Mouse (Mus musculus): ENCODE measurements around the gene Lat. TPM values are rescaled to one million over a fixed set of nuclear protein-coding genes. Genes with fewer than 3 reads are reported as not detected.
"Not testable (repeated sequence)": the region's sequence is repeated elsewhere in the genome, so short reads cannot be mapped to it uniquely, and the experiment has no call there.

Lat gene
- polyA plus RNA-seq, 1 experiment from 2014 or later = 9.0 TPM

DNA sequence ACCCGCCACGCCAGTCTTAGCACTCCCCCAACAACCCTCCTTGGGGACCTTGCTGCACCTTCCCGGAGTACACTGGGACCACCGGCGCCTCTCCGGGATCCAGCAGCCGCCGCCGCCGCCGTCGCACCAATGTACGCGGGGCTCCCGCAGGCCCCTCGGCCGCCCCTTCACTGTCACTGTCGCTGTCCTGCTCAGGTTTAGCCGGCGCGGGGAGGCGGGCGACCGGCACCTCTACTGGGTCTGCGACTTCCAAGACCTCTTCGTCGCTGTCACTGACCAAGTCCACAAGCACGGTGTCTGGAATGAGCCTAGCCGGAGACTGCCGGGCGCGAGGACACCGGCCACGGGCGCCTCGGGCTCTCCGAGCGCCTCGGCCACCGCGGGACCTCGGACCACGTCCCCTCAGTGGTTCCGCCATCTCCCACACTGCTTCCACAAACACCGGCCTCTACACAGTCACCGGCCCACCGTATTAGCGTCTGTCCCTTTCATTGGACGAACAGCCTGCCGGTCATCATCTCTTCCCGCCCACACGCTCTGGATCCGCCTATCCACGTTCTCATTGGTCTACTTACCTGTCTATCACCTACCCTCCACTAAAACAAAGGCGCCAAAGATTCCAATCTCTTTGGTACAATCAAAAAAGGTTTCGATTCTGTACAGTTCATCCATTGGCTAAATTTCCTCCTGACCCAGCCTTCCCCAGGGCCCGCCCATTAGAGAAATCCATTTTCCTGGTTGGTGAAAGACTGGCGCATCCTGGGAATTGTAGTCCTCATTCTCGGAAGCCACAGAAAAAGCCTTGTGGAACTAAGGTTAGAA is 27.1 kb upstream of the Lat start, which contains the start of gene Nfatc2ip:
Nfatc2ip (minus strand) TSS at position 440 of the 822 bp plus-strand sequence.
- H3K4me3 ChIP-seq = peak within 1 kb of the TSS; percentile 73
- H3K4me1 ChIP-seq = peaks cover 10% of the 10 kb centered on the region; the same call in 1 of the 2 replicates
- no peaks in the 10 kb centered on the region for H3K27me3 ChIP-seq
- no peaks in the 10 kb centered on the region for H3K9me3 ChIP-seq
- peak within 1 kb of the TSS; percentile 27; the same call in 1 of the 2 replicates for H3K27ac ChIP-seq
- peak within 1 kb of the TSS; percentile 78 for H3K4me2 ChIP-seq
- peak; percentile 99 for ATAC-seq (ENCODE audit: borderline replicate concordance, extremely low read depth, low FRiP score, low TSS enrichment)
- under 1% methylated on average over 59 of the region's 59 CpGs for WGBS
- peak within 1 kb of the TSS; percentile 71 for H3K9ac ChIP-seq
- no peaks in the 10 kb centered on the region for H3K36me3 ChIP-seq

DNA sequence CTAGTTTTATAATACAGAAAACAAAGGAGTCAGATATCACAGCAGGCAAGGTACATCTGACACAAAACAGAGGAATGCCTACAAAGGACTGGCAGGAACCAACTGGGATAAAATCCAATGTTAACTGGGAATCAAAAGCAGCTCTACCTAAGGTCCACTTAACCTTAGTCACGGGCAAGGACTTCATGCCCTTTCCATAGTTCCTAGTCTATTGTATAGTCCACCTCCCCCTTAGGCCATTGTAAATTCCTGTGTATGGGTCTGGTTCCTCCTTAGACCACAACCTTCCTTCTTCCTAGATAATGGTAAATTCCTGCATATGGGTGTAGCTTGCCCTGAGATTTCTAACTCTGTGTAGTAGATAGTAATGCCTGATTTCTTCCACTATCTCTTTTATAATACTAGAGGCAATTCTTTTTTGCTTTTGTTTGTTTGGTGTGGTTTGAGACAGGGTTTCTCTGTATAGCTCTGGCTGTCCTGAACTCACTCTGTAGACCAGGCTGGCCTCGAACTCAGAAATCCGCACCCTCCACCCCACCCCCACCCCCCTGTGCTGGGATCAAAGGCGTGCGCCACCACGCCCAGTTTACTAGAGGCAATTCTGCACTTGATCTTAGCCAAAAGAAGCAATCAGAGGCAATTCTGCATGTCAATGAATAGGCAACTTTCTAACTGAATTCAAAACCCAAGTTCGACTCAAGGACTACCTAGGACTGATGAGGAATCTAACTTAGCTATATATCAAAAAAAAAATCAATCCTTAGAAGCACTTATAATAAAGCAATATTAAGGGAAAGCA is 22.9 kb upstream of the Lat start:
- not testable (repeated sequence) for H3K4me1 ChIP-seq; H3K4me3 ChIP-seq; H3K9me3 ChIP-seq; H3K4me2 ChIP-seq; ATAC-seq (ENCODE audit: borderline replicate concordance, extremely low read depth, low FRiP score, low TSS enrichment); H3K27me3 ChIP-seq; H3K27ac ChIP-seq; H3K9ac ChIP-seq
- 95% methylated on average over 7 of the region's 7 CpGs for WGBS
- H3K36me3 ChIP-seq = peaks cover 31% of the 10 kb centered on the region

DNA sequence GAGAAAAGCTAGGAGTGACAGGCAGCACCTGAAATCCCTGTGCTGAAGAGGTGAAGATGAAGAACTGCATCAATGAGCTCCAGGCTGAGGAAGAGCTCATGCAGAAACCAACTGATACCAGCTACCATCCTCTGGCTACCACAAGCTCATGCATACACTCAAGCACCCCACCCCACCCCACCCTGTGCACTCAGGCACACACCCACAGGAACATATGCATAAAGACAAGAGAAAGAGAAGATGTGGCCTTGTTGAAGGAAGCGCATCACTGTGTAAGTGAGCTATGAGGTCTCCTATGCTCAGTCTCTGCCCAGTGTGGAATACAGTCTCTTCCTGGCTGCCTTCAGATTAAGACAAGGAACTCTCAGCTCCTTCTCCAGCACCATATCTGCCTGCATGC is 18.8 kb upstream of the Lat start:
- H3K27me3 ChIP-seq = no peaks in the 10 kb centered on the region
- no peaks in the 10 kb centered on the region for H3K4me1 ChIP-seq
- no peak overlapping the region for H3K27ac ChIP-seq
- H3K4me3 ChIP-seq = no peak overlapping the region
- no peak for ATAC-seq (ENCODE audit: borderline replicate concordance, extremely low read depth, low FRiP score, low TSS enrichment)
- H3K4me2 ChIP-seq = no peak overlapping the region
- H3K36me3 ChIP-seq = peaks cover 56% of the 10 kb centered on the region
- 100% methylated on average over 1 of the region's 1 CpGs for WGBS
- H3K9ac ChIP-seq = no peak overlapping the region
- H3K9me3 ChIP-seq = no peaks in the 10 kb centered on the region

GRCm38 (mm10) chr7:126383565-126383964 is 14.2 kb upstream of the Lat start:
- no peak overlapping the region for H3K9ac ChIP-seq
- H3K27me3 ChIP-seq = no peaks in the 10 kb centered on the region
- no peak for ATAC-seq (ENCODE audit: borderline replicate concordance, extremely low read depth, low FRiP score, low TSS enrichment)
- H3K36me3 ChIP-seq = peaks cover 31% of the 10 kb centered on the region
- no peak overlapping the region for H3K4me2 ChIP-seq
- no peak overlapping the region for H3K27ac ChIP-seq
- no peaks in the 10 kb centered on the region for H3K9me3 ChIP-seq
- 0 out of 2 replicates have a peak, but pooled peaks cover under 1% of the 10 kb centered on the region for H3K4me1 ChIP-seq
- H3K4me3 ChIP-seq = no peak overlapping the region
- WGBS = 82% methylated on average over 5 of the region's 5 CpGs

GRCm38 (mm10) chr7:126377278-126378158 is 8.1 kb upstream of the Lat start, which contains the start of gene Spns1:
Gene Spns1 (minus strand): TSS chr7:126377450.
- H3K9ac ChIP-seq = peak within 1 kb of the TSS; percentile 62
- peaks cover 8% of the 10 kb centered on the region; the same call in 1 of the 2 replicates for H3K36me3 ChIP-seq
- ATAC-seq (ENCODE audit: borderline replicate concordance, extremely low read depth, low FRiP score, low TSS enrichment) = peak; percentile 97
- peak within 1 kb of the TSS; percentile 92 for H3K4me2 ChIP-seq
- WGBS = under 1% methylated on average over 33 of the region's 33 CpGs
- H3K9me3 ChIP-seq = no peaks in the 10 kb centered on the region
- peak within 1 kb of the TSS; percentile 56 for H3K4me3 ChIP-seq
- no peaks in the 10 kb centered on the region for H3K27me3 ChIP-seq
- H3K4me1 ChIP-seq = peaks cover 20% of the 10 kb centered on the region
- H3K27ac ChIP-seq = peak within 1 kb of the TSS; percentile 61; the same call in 1 of the 2 replicates

DNA sequence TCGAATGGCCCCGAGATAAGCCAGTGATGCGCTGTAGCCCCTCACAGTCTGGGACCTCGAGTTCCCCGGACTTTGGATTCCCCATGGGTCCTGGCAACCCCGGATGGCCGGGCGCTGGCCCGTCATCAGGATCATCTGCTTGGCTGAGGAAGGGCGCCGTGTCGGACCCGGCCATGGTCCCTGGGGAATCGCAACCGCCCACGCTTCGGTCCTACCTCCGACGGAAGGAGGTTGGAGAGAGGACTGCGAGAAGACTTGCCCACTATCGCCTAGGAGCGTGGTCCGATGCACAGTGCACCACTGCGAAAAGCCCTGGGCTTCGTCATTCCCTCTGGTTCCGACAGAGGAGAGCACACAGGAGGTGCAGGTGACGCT is 7.5 kb upstream of the Lat start:
- no peaks in the 10 kb centered on the region for H3K27me3 ChIP-seq
- peak overlapping the region; percentile 62 for H3K9ac ChIP-seq
- no peak overlapping the region for H3K27ac ChIP-seq
- peaks cover 15% of the 10 kb centered on the region; the same call in 1 of the 2 replicates for H3K36me3 ChIP-seq
- WGBS = under 1% methylated on average over 27 of the region's 27 CpGs
- peak overlapping the region; percentile 56 for H3K4me3 ChIP-seq
- no peaks in the 10 kb centered on the region for H3K9me3 ChIP-seq
- ATAC-seq (ENCODE audit: borderline replicate concordance, extremely low read depth, low FRiP score, low TSS enrichment) = peak; percentile 5; the same call in 1 of the 2 replicates
- peaks cover 20% of the 10 kb centered on the region for H3K4me1 ChIP-seq
- H3K4me2 ChIP-seq = peak overlapping the region; percentile 92

DNA sequence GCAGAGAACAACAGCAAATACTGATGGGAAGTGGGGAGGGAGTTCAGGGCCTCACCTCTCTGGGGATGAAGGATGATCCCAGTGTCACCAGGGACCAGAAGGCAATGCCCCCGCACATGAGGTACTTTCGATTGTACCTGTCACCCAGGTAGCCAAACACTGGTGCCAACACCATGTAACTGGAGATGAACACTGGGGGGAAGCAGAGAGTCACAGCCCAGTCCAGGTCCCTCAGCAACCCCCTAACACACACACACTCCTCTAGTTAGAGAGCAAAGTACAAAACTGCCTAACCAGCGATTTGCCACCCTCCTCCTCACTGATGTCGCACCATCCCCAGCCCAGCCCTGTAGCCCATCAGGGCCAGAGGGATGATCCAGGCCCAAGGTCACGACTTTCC is 5.6 kb upstream of the Lat start:
- 72% methylated on average over 5 of the region's 5 CpGs for WGBS
- Histone ChIP-seq H3K36me3 (peaks cover 25% of the 10 kb centered on the region), H3K9me3 (no peaks in the 10 kb centered on the region), H3K4me3 (no peak overlapping the region), H3K27ac (no peak overlapping the region), H3K4me1 (peaks cover 20% of the 10 kb centered on the region), H3K4me2 (no peak overlapping the region), H3K27me3 (no peaks in the 10 kb centered on the region), H3K9ac (no peak overlapping the region)
- no peak for ATAC-seq (ENCODE audit: borderline replicate concordance, extremely low read depth, low FRiP score, low TSS enrichment)

GRCm38 (mm10) chr7:126374526-126374925 is 5.2 kb upstream of the Lat start:
- 76% methylated on average over 6 of the region's 6 CpGs for WGBS
- Histone ChIP-seq H3K4me3 (no peak overlapping the region), H3K4me2 (no peak overlapping the region), H3K27me3 (no peaks in the 10 kb centered on the region), H3K36me3 (peaks cover 30% of the 10 kb centered on the region), H3K9ac (no peak overlapping the region), H3K9me3 (no peaks in the 10 kb centered on the region), H3K4me1 (peaks cover 20% of the 10 kb centered on the region), H3K27ac (no peak overlapping the region)
- ATAC-seq (ENCODE audit: borderline replicate concordance, extremely low read depth, low FRiP score, low TSS enrichment) = no peak

DNA sequence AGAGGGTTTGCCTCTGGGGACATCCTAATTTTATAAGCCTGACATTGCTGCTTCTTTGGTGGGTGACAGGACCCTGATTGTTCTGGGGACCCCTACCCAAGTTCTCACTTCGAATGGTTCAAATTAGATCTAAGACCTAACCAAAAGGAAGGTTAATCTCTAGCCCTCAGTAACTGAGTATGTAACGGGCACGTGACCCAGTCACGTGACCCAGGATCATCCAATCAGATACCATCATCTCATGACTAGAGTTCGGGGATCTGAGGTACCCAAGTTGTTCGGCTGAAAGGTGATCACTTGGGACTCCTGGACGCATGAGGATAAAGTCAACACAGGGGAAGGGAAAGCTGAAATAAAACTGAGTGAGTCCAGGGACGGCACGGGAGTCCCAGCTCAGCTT is 3.6 kb upstream of the Lat start:
- H3K4me3 ChIP-seq = no peak overlapping the region
- no peaks in the 10 kb centered on the region for H3K9me3 ChIP-seq
- H3K4me2 ChIP-seq = no peak overlapping the region
- H3K27ac ChIP-seq = no peak overlapping the region
- H3K9ac ChIP-seq = no peak overlapping the region
- no peak for ATAC-seq (ENCODE audit: borderline replicate concordance, extremely low read depth, low FRiP score, low TSS enrichment)
- H3K27me3 ChIP-seq = no peaks in the 10 kb centered on the region
- H3K36me3 ChIP-seq = peaks cover 32% of the 10 kb centered on the region
- WGBS = 86% methylated on average over 9 of the region's 9 CpGs
- peaks cover 15% of the 10 kb centered on the region for H3K4me1 ChIP-seq

DNA sequence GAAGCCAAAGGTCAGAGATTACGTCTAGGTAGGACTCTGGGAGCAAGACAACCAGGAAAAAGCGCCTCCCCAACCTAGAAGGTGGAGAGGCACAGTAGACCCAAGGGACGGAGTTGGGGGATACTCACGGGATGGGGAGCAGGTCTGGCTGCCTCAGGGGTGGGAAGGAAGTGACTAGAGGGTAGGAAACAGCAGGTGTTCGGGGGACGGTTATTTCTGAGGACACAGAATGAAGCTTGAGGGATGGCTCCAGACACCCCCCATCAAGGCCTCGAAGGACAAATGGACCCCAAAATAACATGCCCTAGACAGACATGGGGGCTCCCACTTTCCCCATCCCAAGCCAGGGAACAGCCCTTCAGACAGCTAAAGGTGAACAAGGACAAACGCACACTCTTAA is 1.0 kb downstream of the Lat start:
- no peak overlapping the region for H3K9ac ChIP-seq
- no peak for ATAC-seq (ENCODE audit: borderline replicate concordance, extremely low read depth, low FRiP score, low TSS enrichment)
- no peak overlapping the region for H3K27ac ChIP-seq
- H3K36me3 ChIP-seq = peaks cover 32% of the 10 kb centered on the region
- WGBS = 87% methylated on average over 8 of the region's 8 CpGs
- no peaks in the 10 kb centered on the region for H3K9me3 ChIP-seq
- no peaks in the 10 kb centered on the region for H3K4me1 ChIP-seq
- no peaks in the 10 kb centered on the region for H3K27me3 ChIP-seq
- no peak overlapping the region for H3K4me2 ChIP-seq
- no peak overlapping the region for H3K4me3 ChIP-seq

DNA sequence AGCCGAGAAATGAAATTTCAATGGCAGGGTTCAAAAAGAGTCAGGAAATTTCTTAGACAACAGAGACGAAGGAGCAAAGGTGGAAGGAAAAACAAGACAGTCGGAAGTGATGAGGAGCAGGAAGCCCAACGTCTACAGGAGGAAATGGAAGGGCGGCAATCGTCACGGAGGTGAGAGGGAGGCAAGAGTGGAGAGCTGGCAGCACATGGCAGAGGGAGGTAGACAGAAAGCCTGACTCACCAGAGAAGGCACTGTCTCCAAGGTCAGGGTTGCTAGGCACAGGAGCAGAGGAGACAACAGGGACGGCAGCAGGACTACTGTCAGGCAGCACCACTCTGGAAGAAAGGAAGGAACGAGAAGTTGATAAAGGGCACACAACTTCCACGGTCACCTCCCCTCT is 1.7 kb downstream of the Lat start:
- H3K4me3 ChIP-seq = no peak overlapping the region
- no peaks in the 10 kb centered on the region for H3K4me1 ChIP-seq
- H3K9me3 ChIP-seq = no peaks in the 10 kb centered on the region
- WGBS = 78% methylated on average over 10 of the region's 10 CpGs
- H3K36me3 ChIP-seq = peaks cover 25% of the 10 kb centered on the region
- H3K27ac ChIP-seq = no peak overlapping the region
- H3K9ac ChIP-seq = no peak overlapping the region
- ATAC-seq (ENCODE audit: borderline replicate concordance, extremely low read depth, low FRiP score, low TSS enrichment) = no peak
- H3K4me2 ChIP-seq = no peak overlapping the region
- H3K27me3 ChIP-seq = no peaks in the 10 kb centered on the region

Measured in lung, embryonic 15.5 days (tissue).